Mouse (Mus musculus): ENCODE data around the gene Scn7a. TPM values are rescaled to one million over a fixed set of nuclear protein-coding genes. Genes with fewer than 3 reads are reported as not detected.
A peak's percentile ranks its signal among the peaks of the same experiment; 100 is the strongest.

The Scn7a gene
- 1 to 10 TPM in 1 of 2 experiments, under 1 TPM in 1; 0.74 to 1.0 TPM for total RNA-seq (2021)
- long read RNA-seq, experiment 1, partial matches to known transcripts, result 0 of 2 reads
- long read RNA-seq, experiment 1, other reads (novel, unspliced or antisense), result 2 of 2 reads
- long read RNA-seq, experiment 2, partial matches to known transcripts, result 0 of 1 reads
- long read RNA-seq, experiment 2, other reads (novel, unspliced or antisense), result 1 of 1 reads

- Histone ChIP-seq H3K4me3 (no peak within 1 kb of the TSS), H3K27ac (no peak within 1 kb of the TSS)
- no peak for TF ChIP-seq CTCF (conservative IDR thresholded peaks at IDR 0.05)
- DNase-seq (ENCODE audit: low spot score in 2 of 2), result no peak
Observed at GRCm38 (mm10) chr2:66784765-66785164, at the start of gene Scn7a. TSS of gene Scn7a (minus strand) at chr2:66784914.

- no peak for DNase-seq (ENCODE audit: low spot score in 2 of 2)
- Histone ChIP-seq H3K4me3 (no peak overlapping the region), H3K27ac (no peak overlapping the region)
- no peak for TF ChIP-seq CTCF (conservative IDR thresholded peaks at IDR 0.05)
Observed at GRCm38 (mm10) chr2:66827729-66828128, 43.0 kb upstream of the Scn7a start.

GRCm38 (mm10) chr2:66819862-66820559 is 35.3 kb upstream of the Scn7a start:
- DNase-seq (ENCODE audit: low spot score in 2 of 2), result peak in 1 of 2 experiments; percentile 23
- H3K4me3 ChIP-seq, result no peak overlapping the region
- TF ChIP-seq CTCF (conservative IDR thresholded peaks at IDR 0.05), result peak; percentile 86
- no peak overlapping the region for H3K27ac ChIP-seq

- Histone ChIP-seq H3K27ac (no peak overlapping the region), H3K4me3 (no peak overlapping the region)
- DNase-seq (ENCODE audit: low spot score in 2 of 2), result peak; percentile 11 to 47
- TF ChIP-seq CTCF (conservative IDR thresholded peaks at IDR 0.05), result peak; percentile 88
Observed at GRCm38 (mm10) chr2:66799676-66800249, 15.0 kb upstream of the Scn7a start.

- DNase-seq (ENCODE audit: low spot score in 2 of 2), result no peak
- Histone ChIP-seq H3K27ac (no peak overlapping the region), H3K4me3 (no peak overlapping the region)
- TF ChIP-seq CTCF (conservative IDR thresholded peaks at IDR 0.05), result no peak
Observed at GRCm38 (mm10) chr2:66797493-66797892, 12.8 kb upstream of the Scn7a start.

- no peak for TF ChIP-seq CTCF (conservative IDR thresholded peaks at IDR 0.05)
- H3K27ac ChIP-seq, result no peak overlapping the region
- no peak overlapping the region for H3K4me3 ChIP-seq
- DNase-seq (ENCODE audit: low spot score in 2 of 2), result no peak
Observed at GRCm38 (mm10) chr2:66791629-66792028, 6.9 kb upstream of the Scn7a start.

- no peak overlapping the region for H3K27ac ChIP-seq
- TF ChIP-seq CTCF (conservative IDR thresholded peaks at IDR 0.05), result no peak
- H3K4me3 ChIP-seq, result no peak overlapping the region
- no peak for DNase-seq (ENCODE audit: low spot score in 2 of 2)
Observed at GRCm38 (mm10) chr2:66780884-66781283, 3.8 kb downstream of the Scn7a start.

GRCm38 (mm10) chr2:66767980-66768379 is 16.7 kb downstream of the Scn7a start:
- Histone ChIP-seq H3K4me3 (no peak overlapping the region), H3K27ac (no peak overlapping the region)
- no peak for DNase-seq (ENCODE audit: low spot score in 2 of 2)
- no peak for TF ChIP-seq CTCF (conservative IDR thresholded peaks at IDR 0.05)

- no peak for TF ChIP-seq CTCF (conservative IDR thresholded peaks at IDR 0.05)
- H3K4me3 ChIP-seq, result no peak overlapping the region
- DNase-seq (ENCODE audit: low spot score in 2 of 2), result no peak
- no peak overlapping the region for H3K27ac ChIP-seq
Observed at GRCm38 (mm10) chr2:66765170-66765569, 19.5 kb downstream of the Scn7a start.

- no peak for DNase-seq (ENCODE audit: low spot score in 2 of 2)
- Histone ChIP-seq H3K4me3 (no peak overlapping the region), H3K27ac (no peak overlapping the region)
- peak; percentile 66 for TF ChIP-seq CTCF (conservative IDR thresholded peaks at IDR 0.05)
Observed at GRCm38 (mm10) chr2:66762905-66763304, 21.8 kb downstream of the Scn7a start.

- DNase-seq (ENCODE audit: low spot score in 2 of 2), result no peak
- H3K27ac ChIP-seq, result no peak overlapping the region; the same call in 1 of the 2 replicates
- TF ChIP-seq CTCF (conservative IDR thresholded peaks at IDR 0.05), result no peak
- no peak overlapping the region for H3K4me3 ChIP-seq
Observed at GRCm38 (mm10) chr2:66728002-66728401, 56.7 kb downstream of the Scn7a start.

- no peak for DNase-seq (ENCODE audit: low spot score in 2 of 2)
- no peak for TF ChIP-seq CTCF (conservative IDR thresholded peaks at IDR 0.05)
- Histone ChIP-seq H3K27ac (peak overlapping the region; percentile 19; the same call in 1 of the 2 replicates), H3K4me3 (no peak overlapping the region)
Observed at GRCm38 (mm10) chr2:66727585-66727974, 57.1 kb downstream of the Scn7a start.

GRCm38 (mm10) chr2:66726878-66727584 is 57.7 kb downstream of the Scn7a start:
- 0 out of 2 replicates have a peak overlapping the region, but pooled peaks have one; percentile 19 for H3K27ac ChIP-seq
- no peak overlapping the region for H3K4me3 ChIP-seq
- peak in 1 of 2 experiments; percentile 3 for DNase-seq (ENCODE audit: low spot score in 2 of 2)
- no peak for TF ChIP-seq CTCF (conservative IDR thresholded peaks at IDR 0.05)

Measured in layer of hippocampus, adult 2 months (tissue).